Mouse (Mus musculus): ENCODE data around the gene Dynlt1b. TPM values are rescaled to one million over a fixed set of nuclear protein-coding genes. Genes with fewer than 3 reads are reported as not detected.
"Not testable (repeated sequence)": the region's sequence is repeated elsewhere in the genome, so short reads cannot be mapped to it uniquely, and the experiment has no call there.

The Dynlt1b gene
- polyA plus RNA-seq, 1 experiment: not detected

GRCm38 (mm10) chr17:6404493-6404892 lies 25.4 kb upstream of the Dynlt1b start:
- not testable (repeated sequence) for H3K27ac ChIP-seq (ENCODE audit: insufficient read depth, low read depth, low read length); H3K4me1 ChIP-seq (ENCODE audit: control insufficient read depth, insufficient read depth, low read length); H3K4me3 ChIP-seq (ENCODE audit: insufficient read depth, low read depth, low read length)
- WGBS: 81% methylated on average over 1 of the region's 1 CpGs

- WGBS: 71% methylated on average over 1 of the region's 2 CpGs
- not testable (repeated sequence) for H3K27ac ChIP-seq (ENCODE audit: insufficient read depth, low read depth, low read length); H3K4me3 ChIP-seq (ENCODE audit: insufficient read depth, low read depth, low read length); H3K4me1 ChIP-seq (ENCODE audit: control insufficient read depth, insufficient read depth, low read length)
These were observed 22.9 kb upstream of the Dynlt1b start for GRCm38 (mm10) chr17:6406972-6407371.

DNA sequence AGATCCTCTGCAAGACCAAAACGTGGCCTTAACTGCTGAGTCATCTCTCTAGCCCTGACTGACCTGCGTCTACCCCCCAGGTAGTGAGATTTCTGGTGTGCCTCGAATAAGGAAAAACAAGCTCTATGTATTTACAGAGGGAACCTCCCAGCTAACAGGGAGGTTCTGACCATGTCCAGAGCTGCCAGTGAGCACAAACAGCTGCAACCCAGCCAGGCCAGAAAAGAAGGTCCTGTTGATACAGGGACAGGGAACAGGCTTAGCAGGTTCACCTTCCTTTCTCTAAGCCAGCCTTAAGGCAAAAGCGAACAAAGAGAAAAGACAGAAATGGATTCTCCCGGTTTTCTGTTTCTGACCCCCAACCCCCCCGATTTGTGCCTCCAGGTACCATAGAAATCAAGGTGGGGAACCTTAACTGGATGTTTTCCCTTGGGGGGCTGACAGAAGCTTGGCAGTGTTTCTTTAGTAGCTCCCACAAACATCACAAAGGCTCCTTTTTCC lies 19.1 kb upstream of the Dynlt1b start:
- H3K4me3 ChIP-seq (ENCODE audit: insufficient read depth, low read depth, low read length); H3K27ac ChIP-seq (ENCODE audit: insufficient read depth, low read depth, low read length); H3K4me1 ChIP-seq (ENCODE audit: control insufficient read depth, insufficient read depth, low read length): not testable (repeated sequence)
- WGBS: 60% methylated on average over 6 of the region's 6 CpGs

- not testable (repeated sequence) for H3K4me1 ChIP-seq (ENCODE audit: control insufficient read depth, insufficient read depth, low read length); H3K4me3 ChIP-seq (ENCODE audit: insufficient read depth, low read depth, low read length); H3K27ac ChIP-seq (ENCODE audit: insufficient read depth, low read depth, low read length)
- WGBS: 22% methylated on average over 6 of the region's 7 CpGs
These were observed 12.8 kb upstream of the Dynlt1b start for GRCm38 (mm10) chr17:6417118-6417517.

DNA sequence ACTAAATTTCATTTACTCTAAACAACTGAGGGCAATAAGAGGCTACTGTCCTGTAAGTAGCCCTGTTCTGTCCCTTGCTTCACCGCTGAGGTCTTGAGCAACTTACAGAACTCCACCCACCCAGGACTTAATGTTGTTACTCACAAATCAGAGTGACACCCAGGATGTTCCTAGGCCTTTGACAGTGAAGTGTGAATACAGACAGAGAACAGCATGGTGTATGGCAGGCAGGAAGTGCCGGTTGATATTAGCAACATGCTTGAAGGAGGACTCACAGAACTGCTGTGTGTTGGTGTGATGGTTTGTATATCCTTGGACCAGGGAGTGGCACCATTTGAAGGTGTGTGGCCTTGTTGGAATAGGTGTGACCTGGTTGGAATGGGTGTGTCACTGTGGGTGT lies 9.4 kb upstream of the Dynlt1b start:
- H3K4me3 ChIP-seq (ENCODE audit: insufficient read depth, low read depth, low read length); H3K4me1 ChIP-seq (ENCODE audit: control insufficient read depth, insufficient read depth, low read length); H3K27ac ChIP-seq (ENCODE audit: insufficient read depth, low read depth, low read length): not testable (repeated sequence)
- WGBS: 92% methylated on average over 1 of the region's 2 CpGs

DNA sequence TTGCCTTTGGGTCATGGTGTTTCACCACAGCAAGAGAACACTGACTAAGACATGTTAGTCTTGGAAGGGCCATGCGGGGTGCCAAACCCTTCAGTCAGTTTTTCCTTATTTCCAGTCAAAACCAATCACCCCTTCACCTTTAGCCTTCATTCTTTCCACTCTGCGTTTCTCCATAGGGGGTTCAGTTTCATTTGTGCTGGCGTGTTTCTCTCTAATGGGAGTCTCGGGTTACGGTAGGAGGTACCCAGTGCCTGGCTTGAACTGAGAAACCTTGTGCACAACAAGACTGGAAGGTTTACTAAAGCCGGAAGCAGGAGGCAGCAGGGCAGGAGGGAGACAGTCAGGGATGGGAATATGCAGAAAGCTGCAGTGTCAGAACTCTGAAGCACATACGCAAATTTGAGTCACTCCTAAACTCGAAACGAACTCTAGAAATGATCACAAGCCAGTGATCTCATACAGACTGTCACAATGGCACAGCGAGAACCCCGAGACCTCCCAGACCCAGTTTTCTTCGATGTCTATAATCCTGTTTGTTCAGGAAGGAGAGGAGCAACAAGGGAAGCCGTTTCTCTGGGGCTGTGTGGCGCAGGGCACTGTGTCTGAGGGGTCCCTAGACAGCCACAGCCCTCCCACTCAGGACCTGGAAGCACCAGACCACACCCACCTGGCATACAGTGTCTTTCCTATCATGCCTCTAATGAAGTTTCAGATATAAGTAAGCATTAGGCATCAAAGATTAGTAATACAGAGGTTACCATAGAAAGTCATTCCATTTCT lies 8.2 kb upstream of the Dynlt1b start:
- 43% methylated on average over 13 of the region's 14 CpGs for WGBS
- not testable (repeated sequence) for H3K4me1 ChIP-seq (ENCODE audit: control insufficient read depth, insufficient read depth, low read length); H3K27ac ChIP-seq (ENCODE audit: insufficient read depth, low read depth, low read length); H3K4me3 ChIP-seq (ENCODE audit: insufficient read depth, low read depth, low read length)

DNA sequence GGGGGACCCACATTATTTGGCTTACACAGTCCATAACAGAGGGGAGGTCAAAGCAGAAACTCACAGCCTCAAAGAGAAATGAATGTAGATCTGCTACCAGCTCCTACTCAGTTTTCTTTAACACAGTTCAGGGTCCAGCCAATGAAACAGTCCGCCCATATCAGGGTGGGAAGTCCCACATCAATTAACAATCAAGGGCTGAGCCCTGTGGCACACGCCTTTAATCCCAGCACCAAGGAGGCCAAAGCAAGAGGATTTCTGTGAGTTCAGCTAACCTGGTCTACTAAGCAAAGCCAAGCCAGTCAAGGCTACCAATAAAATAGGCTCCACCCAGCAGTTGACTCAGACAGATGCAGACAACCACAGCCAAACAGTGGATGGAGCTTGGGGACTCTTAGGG lies 7.5 kb upstream of the Dynlt1b start:
- WGBS: 73% methylated on average over 2 of the region's 2 CpGs
- not testable (repeated sequence) for H3K4me3 ChIP-seq (ENCODE audit: insufficient read depth, low read depth, low read length)

DNA sequence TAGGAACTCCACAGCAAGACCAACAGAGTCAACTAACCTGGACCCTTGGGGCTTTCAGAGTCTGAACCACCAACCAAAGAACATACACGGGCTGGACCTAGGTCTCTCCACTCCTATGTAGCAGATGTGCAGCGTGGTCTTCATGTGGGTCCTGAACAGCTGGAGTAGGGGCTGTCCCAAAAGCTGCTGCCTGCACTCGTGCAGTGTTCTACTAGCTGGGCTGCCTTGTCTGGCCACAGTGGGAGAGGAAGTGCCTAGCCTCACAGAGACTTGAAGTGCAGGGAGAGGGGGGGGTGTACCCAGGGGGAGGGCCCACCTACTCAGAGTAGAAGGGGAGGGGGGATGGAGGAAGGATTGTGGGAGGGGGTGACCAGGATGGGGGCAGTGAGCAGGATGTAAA lies 7.1 kb upstream of the Dynlt1b start:
- not testable (repeated sequence) for H3K4me1 ChIP-seq (ENCODE audit: control insufficient read depth, insufficient read depth, low read length); H3K27ac ChIP-seq (ENCODE audit: insufficient read depth, low read depth, low read length); H3K4me3 ChIP-seq (ENCODE audit: insufficient read depth, low read depth, low read length)
- WGBS: 74% methylated on average over 3 of the region's 3 CpGs

More for the DNA sequence above, 7.5 kb upstream of the Dynlt1b start:
- H3K27ac ChIP-seq (ENCODE audit: insufficient read depth, low read depth, low read length); H3K4me1 ChIP-seq (ENCODE audit: control insufficient read depth, insufficient read depth, low read length): not testable (repeated sequence)

DNA sequence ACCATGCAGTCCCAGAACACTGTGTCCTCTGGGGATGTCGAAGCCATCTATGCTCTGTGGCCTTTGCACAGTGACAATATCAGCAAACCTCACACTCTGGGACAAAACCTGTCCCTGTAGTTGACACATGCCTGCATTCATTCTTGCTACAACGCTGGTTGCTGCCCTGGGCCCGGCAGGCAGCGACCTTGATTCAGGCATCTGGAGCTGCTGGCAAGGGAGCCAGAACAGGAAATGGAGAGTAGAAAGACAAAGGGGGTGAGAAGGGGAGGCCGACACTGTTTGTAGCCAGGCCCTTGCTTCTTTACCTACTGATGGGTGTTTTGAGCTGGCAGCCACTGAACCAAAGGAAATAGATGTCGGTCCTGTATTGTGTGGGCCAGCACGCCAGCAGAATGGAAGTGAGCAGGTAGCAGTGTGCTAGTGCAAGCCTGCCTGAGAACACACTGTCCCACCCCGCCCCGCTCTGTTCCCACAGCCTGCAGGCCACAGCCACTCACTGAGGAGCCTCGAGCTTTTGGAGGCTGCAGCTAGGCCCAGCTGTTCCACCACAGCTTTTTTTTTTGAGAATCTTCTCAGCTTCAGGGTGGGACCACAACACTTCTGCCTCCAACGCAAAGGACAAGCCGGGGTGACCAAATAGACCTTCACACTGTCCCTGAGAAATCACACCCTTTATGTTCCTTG lies 5.5 kb upstream of the Dynlt1b start:
- not testable (repeated sequence) for H3K4me3 ChIP-seq (ENCODE audit: insufficient read depth, low read depth, low read length); H3K4me1 ChIP-seq (ENCODE audit: control insufficient read depth, insufficient read depth, low read length); H3K27ac ChIP-seq (ENCODE audit: insufficient read depth, low read depth, low read length)
- WGBS: 72% methylated on average over 12 of the region's 12 CpGs

- H3K27ac ChIP-seq (ENCODE audit: insufficient read depth, low read depth, low read length); H3K4me1 ChIP-seq (ENCODE audit: control insufficient read depth, insufficient read depth, low read length); H3K4me3 ChIP-seq (ENCODE audit: insufficient read depth, low read depth, low read length): not testable (repeated sequence)
- 85% methylated on average over 3 of the region's 3 CpGs for WGBS
These were observed 4.6 kb upstream of the Dynlt1b start for GRCm38 (mm10) chr17:6425325-6425724.

DNA sequence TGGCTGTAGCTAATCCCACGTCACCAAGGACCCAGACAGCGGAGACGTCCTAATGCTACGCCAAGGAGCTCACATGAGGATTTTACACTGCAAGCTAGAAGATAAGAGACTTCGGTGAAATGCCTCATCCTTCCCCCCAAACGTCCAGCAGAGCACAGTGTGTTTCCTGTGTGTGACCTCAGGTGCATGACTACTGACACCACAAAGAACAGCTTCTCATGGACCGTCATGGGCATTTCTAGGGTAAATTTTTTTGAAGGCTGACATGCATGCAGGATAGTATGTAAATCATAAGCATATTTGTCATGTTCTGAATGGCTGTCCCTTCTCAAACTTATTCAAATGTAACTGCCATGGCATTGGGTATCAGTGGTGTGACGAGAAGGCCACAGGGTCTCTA lies 3.0 kb upstream of the Dynlt1b start:
- not testable (repeated sequence) for H3K27ac ChIP-seq (ENCODE audit: insufficient read depth, low read depth, low read length); H3K4me1 ChIP-seq (ENCODE audit: control insufficient read depth, insufficient read depth, low read length); H3K4me3 ChIP-seq (ENCODE audit: insufficient read depth, low read depth, low read length)
- WGBS: 88% methylated on average over 6 of the region's 8 CpGs

GRCm38 (mm10) chr17:6428926-6429325 lies 986 bp upstream of the Dynlt1b start:
- WGBS: 58% methylated on average over 2 of the region's 2 CpGs
- H3K4me1 ChIP-seq (ENCODE audit: control insufficient read depth, insufficient read depth, low read length): peaks cover 11% of the 10 kb centered on the region
- not testable (repeated sequence) for H3K27ac ChIP-seq (ENCODE audit: insufficient read depth, low read depth, low read length); H3K4me3 ChIP-seq (ENCODE audit: insufficient read depth, low read depth, low read length)

DNA sequence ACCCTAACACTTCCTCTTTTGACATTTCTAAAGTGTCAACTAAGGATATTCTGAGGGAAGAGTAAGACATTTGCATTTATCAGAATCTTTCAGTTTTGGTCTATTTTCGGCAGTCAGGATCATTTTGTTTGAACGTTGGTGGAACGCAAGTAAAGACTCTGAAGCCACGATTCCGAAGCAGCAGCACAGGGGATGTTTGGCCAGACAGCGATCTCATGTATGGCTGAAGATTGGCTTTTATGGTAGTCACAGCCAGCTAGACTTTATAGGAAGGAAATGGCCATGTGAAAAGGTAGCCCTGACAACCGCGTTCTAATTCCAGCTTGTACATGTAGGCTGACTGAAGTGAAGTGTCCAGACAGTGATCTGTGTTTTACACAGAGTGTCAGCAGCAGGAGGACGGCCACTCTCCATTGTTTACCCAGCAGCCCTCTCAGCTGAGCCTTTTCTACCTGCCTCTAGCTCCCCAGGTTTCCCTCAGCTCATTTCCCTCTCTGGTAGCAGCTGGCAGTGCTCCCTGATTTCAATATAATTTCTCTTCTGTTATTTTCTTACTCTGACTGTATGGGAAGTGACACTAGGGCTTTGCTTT lies 594 bp downstream of the Dynlt1b start:
- H3K27ac ChIP-seq (ENCODE audit: insufficient read depth, low read depth, low read length): not testable (repeated sequence)
- WGBS: 2% methylated on average over 9 of the region's 9 CpGs
- H3K4me3 ChIP-seq (ENCODE audit: insufficient read depth, low read depth, low read length): peak overlapping the region; percentile 44

GRCm38 (mm10) chr17:6432456-6432855 lies 2.5 kb downstream of the Dynlt1b start:
- H3K4me3 ChIP-seq (ENCODE audit: insufficient read depth, low read depth, low read length); H3K27ac ChIP-seq (ENCODE audit: insufficient read depth, low read depth, low read length): not testable (repeated sequence)
- 85% methylated on average over 3 of the region's 4 CpGs for WGBS
- peaks cover 11% of the 10 kb centered on the region for H3K4me1 ChIP-seq (ENCODE audit: control insufficient read depth, insufficient read depth, low read length)

More for the DNA sequence above, 594 bp downstream of the Dynlt1b start:
- H3K4me1 ChIP-seq (ENCODE audit: control insufficient read depth, insufficient read depth, low read length): peaks cover 11% of the 10 kb centered on the region
